ENCODE assay signal across 8 mouse cellular contexts in genomic region chr19:5072389-5073019, GRCm38 (mm10). TPM values are rescaled to one million over a fixed set of nuclear protein-coding genes. Genes with fewer than 3 reads are reported as not detected.
A peak's percentile ranks its signal among the peaks of the same experiment; 100 is the strongest.
DNase-seq lines count a peak whose midpoint lies in the region; ATAC-seq and TF ChIP-seq lines count a peak whose summit lies in the region.

No protein-coding gene starts in this region.

- no peak for TF ChIP-seq POLR2A in spleen, adult 2 months (IDR thresholded peaks at IDR 0.05; ENCODE audit: low read depth, low read length)

- no peak overlapping the region for H3K27ac ChIP-seq in spleen, adult 2 months (ENCODE audit: insufficient read depth, low read length)
- peak overlapping the region; percentile 64 for H3K27ac ChIP-seq in kidney, embryonic 14.5 days (ENCODE audit: low read depth, low read length)
- H3K27ac ChIP-seq in midbrain, embryonic 12.5 days (replicated peaks), result 0 out of 2 replicates have a peak overlapping the region, but pooled peaks have one; percentile 66

- H3K27me3 ChIP-seq in spleen, adult 2 months (ENCODE audit: control insufficient read depth, insufficient read depth, low read length), result peaks cover 10% of the 10 kb centered on the region
- peaks cover 12% of the 10 kb centered on the region for H3K27me3 ChIP-seq in kidney, embryonic 14.5 days (ENCODE audit: control insufficient read depth, insufficient read depth, low read length)
- H3K27me3 ChIP-seq in midbrain, embryonic 12.5 days, result peaks cover 61% of the 10 kb centered on the region

- DNase-seq in spleen, adult 2 months (ENCODE audit: low read depth in 1 of 2, low spot score in 2 of 2), result no peak
- no peak for DNase-seq in spleen, adult 18-20 months
- DNase-seq in left cerebral cortex, postnatal 10 days (ENCODE audit: extremely low spot score in 1 of 2, low spot score in 2 of 2), result no peak
- no peak for DNase-seq in urinary bladder, postnatal 14 days (ENCODE audit: low spot score)
- DNase-seq in thymus, postnatal 36 days, result no peak

- H3K4me1 ChIP-seq in spleen, adult 2 months (ENCODE audit: control insufficient read depth, insufficient read depth, insufficient read length), result peaks cover 6% of the 10 kb centered on the region
- peaks cover 29% of the 10 kb centered on the region for H3K4me1 ChIP-seq in kidney, embryonic 14.5 days (ENCODE audit: control insufficient read depth, insufficient read depth, low read length)
- peaks cover 49% of the 10 kb centered on the region for H3K4me1 ChIP-seq in midbrain, embryonic 12.5 days

- peak overlapping the region; percentile 51; the same call in 1 of the 2 replicates for H3K9ac ChIP-seq in kidney, embryonic 14.5 days (ENCODE audit: low read depth, low read length)
- peak overlapping the region; percentile 54 for H3K9ac ChIP-seq in midbrain, embryonic 12.5 days (replicated peaks)

- peak overlapping the region; percentile 52 for H3K4me2 ChIP-seq in kidney, embryonic 14.5 days (replicated peaks; ENCODE audit: low read depth, low read length)
- peak overlapping the region; percentile 67 for H3K4me2 ChIP-seq in midbrain, embryonic 12.5 days (replicated peaks)

- H3K9me3 ChIP-seq in kidney, embryonic 14.5 days (ENCODE audit: control insufficient read depth, low read length), result no peaks in the 10 kb centered on the region
- no peaks in the 10 kb centered on the region for H3K9me3 ChIP-seq in midbrain, embryonic 12.5 days

- WGBS in spleen, adult 2 months, result 11% methylated on average over 20 of the region's 20 CpGs
- 2% methylated on average over 20 of the region's 20 CpGs for WGBS in kidney, embryonic 14.5 days
- 3% methylated on average over 20 of the region's 20 CpGs for WGBS in midbrain, embryonic 12.5 days

- 0 out of 2 replicates have a peak, but pooled peaks have one; percentile 13 for ATAC-seq in erythroblast, adult 5-6 weeks (replicated peaks; ENCODE audit: low FRiP score, poor library complexity, severe bottlenecking)
- peak; percentile 24 for ATAC-seq in kidney, embryonic 14.5 days (ENCODE audit: low FRiP score, low TSS enrichment)
- ATAC-seq in midbrain, embryonic 12.5 days (ENCODE audit: low FRiP score, low read depth), result peak; percentile 11

- peak overlapping the region; percentile 45 for H3K4me3 ChIP-seq in spleen, adult 2 months (ENCODE audit: extremely low read depth, insufficient read depth, insufficient read length)
- peak overlapping the region; percentile 46 for H3K4me3 ChIP-seq in kidney, embryonic 14.5 days (ENCODE audit: low read length)
- peak overlapping the region; percentile 40 for H3K4me3 ChIP-seq in midbrain, embryonic 12.5 days

- intact Hi-C loops in left cerebral cortex, postnatal 10 days (cut with DNase I), result loop anchor here (2.0 kb wide), 1 partner anchor 16 kb away; no protein-coding TSS in a partner anchor

- no peak for TF ChIP-seq CTCF in spleen, adult 2 months (IDR thresholded peaks at IDR 0.05; ENCODE audit: extremely low read depth, insufficient read depth, insufficient read length, insufficient replicate concordance)

- H3K36me3 ChIP-seq in spleen, adult 2 months (ENCODE audit: control insufficient read depth, insufficient read depth, low read length), result no peaks in the 10 kb centered on the region
- no peaks in the 10 kb centered on the region for H3K36me3 ChIP-seq in kidney, embryonic 14.5 days (ENCODE audit: control insufficient read depth, insufficient read depth, low read length)
- H3K36me3 ChIP-seq in midbrain, embryonic 12.5 days, result no peaks in the 10 kb centered on the region

RNA-seq across cellular contexts. Expression of gene Cd248, which starts 4.6 kb away (rescaled TPM):
- polyA plus RNA-seq in spleen, adult 2 months (2012; rRNA removed), result 5.5 and 6.3 TPM in 2 replicates
- 0.84 TPM in 1 of 2 replicates, not detected in the other for total RNA-seq in erythroblast, adult 5-6 weeks (2015; ENCODE audit: low replicate concordance)
- total RNA-seq in erythroblast, adult 5-6 weeks (2017; ENCODE audit: low replicate concordance), result 0.09 and 0.42 TPM in 2 replicates
- polyA plus RNA-seq in kidney, embryonic 14.5 days (2014; fragmentation: Nextera tagmentation; extraction: Ambion mirVana), result 44.2 and 57.9 TPM in 2 replicates
- 24.7 and 31.5 TPM in 2 replicates for polyA plus RNA-seq in midbrain, embryonic 12.5 days (2016; fragmentation: Nextera tagmentation; extraction: Ambion mirVana)
- total RNA-seq in left cerebral cortex, postnatal 10 days (2021), result 10 to 100 TPM in 1 of 2 experiments, 1 to 10 TPM in 1; 9.5 to 12.2 TPM

RNA-seq across cellular contexts. Expression of gene Tmem151a, which starts 12.8 kb away (rescaled TPM):
- polyA plus RNA-seq in spleen, adult 2 months (2012; rRNA removed), result 0.69 and 1.4 TPM in 2 replicates
- total RNA-seq in erythroblast, adult 5-6 weeks (2015; ENCODE audit: low replicate concordance), result not detected in 2 replicates
- not detected in 2 replicates for total RNA-seq in erythroblast, adult 5-6 weeks (2017; ENCODE audit: low replicate concordance)
- 1.2 and 1.7 TPM in 2 replicates for polyA plus RNA-seq in kidney, embryonic 14.5 days (2014; fragmentation: Nextera tagmentation; extraction: Ambion mirVana)
- 0.94 and 2.0 TPM in 2 replicates for polyA plus RNA-seq in midbrain, embryonic 12.5 days (2016; fragmentation: Nextera tagmentation; extraction: Ambion mirVana)
- 100 to 1,000 TPM; 115 to 122 TPM for total RNA-seq in left cerebral cortex, postnatal 10 days (2021)

RNA-seq across cellular contexts. Expression of gene Yif1a, which starts 15.8 kb away (rescaled TPM):
- polyA plus RNA-seq in spleen, adult 2 months (2012; rRNA removed), result 60.5 and 84.1 TPM in 2 replicates
- 6.3 and 7.1 TPM in 2 replicates for total RNA-seq in erythroblast, adult 5-6 weeks (2015; ENCODE audit: low replicate concordance)
- 1.9 and 2.5 TPM in 2 replicates for total RNA-seq in erythroblast, adult 5-6 weeks (2017; ENCODE audit: low replicate concordance)
- 114 and 115 TPM in 2 replicates for polyA plus RNA-seq in kidney, embryonic 14.5 days (2014; fragmentation: Nextera tagmentation; extraction: Ambion mirVana)
- polyA plus RNA-seq in midbrain, embryonic 12.5 days (2016; fragmentation: Nextera tagmentation; extraction: Ambion mirVana), result 60.9 and 61.6 TPM in 2 replicates
- 10 to 100 TPM; 27.3 to 30.4 TPM for total RNA-seq in left cerebral cortex, postnatal 10 days (2021)

RNA-seq across cellular contexts. Expression of gene Rin1, which starts 22.2 kb away (rescaled TPM):
- 1.9 and 2.6 TPM in 2 replicates for polyA plus RNA-seq in spleen, adult 2 months (2012; rRNA removed)
- total RNA-seq in erythroblast, adult 5-6 weeks (2015; ENCODE audit: low replicate concordance), result not detected in 2 replicates
- total RNA-seq in erythroblast, adult 5-6 weeks (2017; ENCODE audit: low replicate concordance), result 0.09 TPM in 1 of 2 replicates, not detected in the other
- 2.5 and 4.8 TPM in 2 replicates for polyA plus RNA-seq in kidney, embryonic 14.5 days (2014; fragmentation: Nextera tagmentation; extraction: Ambion mirVana)
- 1.7 and 2.0 TPM in 2 replicates for polyA plus RNA-seq in midbrain, embryonic 12.5 days (2016; fragmentation: Nextera tagmentation; extraction: Ambion mirVana)
- 10 to 100 TPM; 16.9 to 24.1 TPM for total RNA-seq in left cerebral cortex, postnatal 10 days (2021)

RNA-seq across cellular contexts. Expression of gene Cnih2, which starts 25.8 kb away (rescaled TPM):
- polyA plus RNA-seq in spleen, adult 2 months (2012; rRNA removed), result 0.94 and 1.4 TPM in 2 replicates
- total RNA-seq in erythroblast, adult 5-6 weeks (2015; ENCODE audit: low replicate concordance), result not detected in 2 replicates
- total RNA-seq in erythroblast, adult 5-6 weeks (2017; ENCODE audit: low replicate concordance), result not detected in 2 replicates
- polyA plus RNA-seq in kidney, embryonic 14.5 days (2014; fragmentation: Nextera tagmentation; extraction: Ambion mirVana), result 23.1 and 26.5 TPM in 2 replicates
- 196 and 239 TPM in 2 replicates for polyA plus RNA-seq in midbrain, embryonic 12.5 days (2016; fragmentation: Nextera tagmentation; extraction: Ambion mirVana)
- 100 to 1,000 TPM; 379 to 384 TPM for total RNA-seq in left cerebral cortex, postnatal 10 days (2021)
